Mouse (Mus musculus) hindbrain, embryonic 16.5 days (tissue): ENCODE results near the gene Uvrag. TPM values are rescaled to one million over a fixed set of nuclear protein-coding genes. Genes with fewer than 3 reads are reported as not detected.

Experiments
- ATAC-seq: fragments of 200-750 bp; cut with Nextera tagmentation; 2 replicates; pipeline ENCODE4 v1.8.0; 2017; ENCODE audit warnings: moderate TSS enrichment, moderate library complexity
- H3K27ac ChIP-seq: fragments of 300-500 bp; sonication (generic); 2 replicates; pipeline ENCODE4 v1.5.1; 2014; ENCODE audit warnings: low read depth, mild to moderate bottlenecking, control low read depth, low read length, moderate library complexity
- H3K27me3 ChIP-seq: fragments of 300-500 bp; sonication (generic); replicated peaks from 2 replicates; pipeline ENCODE4 v1.6.1; 2014; ENCODE audit warnings: low read length; ENCODE audit not compliant: control insufficient read depth, insufficient read depth
- H3K36me3 ChIP-seq: fragments of 300-500 bp; sonication (generic); 2 replicates; pipeline ENCODE4 v1.6.1; 2014; ENCODE audit warnings: mild to moderate bottlenecking, low read length, moderate library complexity, mixed read lengths; ENCODE audit not compliant: control insufficient read depth, insufficient read depth
- H3K4me1 ChIP-seq: fragments of 300-500 bp; sonication (generic); 2 replicates; pipeline ENCODE4 v1.6.1; 2014; ENCODE audit warnings: low read depth, low read length; ENCODE audit not compliant: control insufficient read depth, insufficient read depth
- H3K4me2 ChIP-seq: fragments of 300-500 bp; sonication (generic); 2 replicates; pipeline ENCODE4 v1.6.1; 2014; ENCODE audit warnings: mild to moderate bottlenecking, low read length, control low read depth, moderate library complexity
- H3K4me3 ChIP-seq: fragments of 300-500 bp; sonication (generic); 2 replicates; pipeline ENCODE4 v1.5.1; 2014; ENCODE audit warnings: mild to moderate bottlenecking, low read length, control low read depth, moderate library complexity
- H3K9ac ChIP-seq: fragments of 300-500 bp; sonication (generic); 2 replicates; pipeline ENCODE4 v1.6.1; 2014; ENCODE audit warnings: low read depth, mild to moderate bottlenecking, control low read depth, low read length, moderate library complexity
- H3K9me3 ChIP-seq: fragments of 300-500 bp; sonication (generic); 2 replicates; pipeline ENCODE4 v1.6.1; 2014; ENCODE audit warnings: mild to moderate bottlenecking, low read length, moderate library complexity; ENCODE audit not compliant: control insufficient read depth
- WGBS: fragments of 180-500 bp; shearing (Covaris S2); extraction: QIAGEN DNeasy Blood & Tissue Kit; methylation state at CpG from one replicate; pipeline ENCODE4 v1.1.7; 2014; 5-methylcytosine and 5-hydroxymethylcytosine counted together
- polyA plus RNA-seq: library from polyadenylated mRNA; unstranded; fragments of >200 nt; fragmentation: Nextera tagmentation; extraction: Ambion mirVana; gene quantifications from 2 replicates; pipeline ENCODE4 v1.2.1, GENCODE M21; 2015

Uvrag gene
- polyA plus RNA-seq, 1 experiment from 2014 or later = 14.4 TPM

GRCm38 (mm10) chr7:99034909-99035308, 106.0 kb downstream of the Uvrag start:
- H3K9ac ChIP-seq = no peak overlapping the region
- H3K27me3 ChIP-seq = no peaks in the 10 kb centered on the region
- H3K27ac ChIP-seq = no peak overlapping the region
- no peaks in the 10 kb centered on the region for H3K36me3 ChIP-seq
- no peak overlapping the region for H3K4me2 ChIP-seq
- no peak for ATAC-seq
- 92% methylated on average over 2 of the region's 2 CpGs for WGBS
- no peaks in the 10 kb centered on the region for H3K4me1 ChIP-seq
- no peak overlapping the region for H3K4me3 ChIP-seq
- H3K9me3 ChIP-seq = 0 out of 2 replicates have a peak, but pooled peaks cover 3% of the 10 kb centered on the region

- no peak overlapping the region for H3K4me2 ChIP-seq
- H3K36me3 ChIP-seq = no peaks in the 10 kb centered on the region
- no peaks in the 10 kb centered on the region for H3K27me3 ChIP-seq
- 0 out of 2 replicates have a peak, but pooled peaks cover 3% of the 10 kb centered on the region for H3K9me3 ChIP-seq
- no peak overlapping the region for H3K9ac ChIP-seq
- 86% methylated on average over 5 of the region's 5 CpGs for WGBS
- no peak for ATAC-seq
- no peaks in the 10 kb centered on the region for H3K4me1 ChIP-seq
- no peak overlapping the region for H3K27ac ChIP-seq
- no peak overlapping the region for H3K4me3 ChIP-seq
Observed at GRCm38 (mm10) chr7:99033838-99034237, 107.1 kb downstream of the Uvrag start.

- no peak for ATAC-seq
- H3K36me3 ChIP-seq = no peaks in the 10 kb centered on the region
- no peaks in the 10 kb centered on the region for H3K4me1 ChIP-seq
- no peak overlapping the region for H3K4me2 ChIP-seq
- H3K4me3 ChIP-seq = no peak overlapping the region
- H3K9me3 ChIP-seq = 0 out of 2 replicates have a peak, but pooled peaks cover 3% of the 10 kb centered on the region
- no peak overlapping the region for H3K27ac ChIP-seq
- no peak overlapping the region for H3K9ac ChIP-seq
- H3K27me3 ChIP-seq = no peaks in the 10 kb centered on the region
- WGBS = 94% methylated on average over 3 of the region's 3 CpGs
Observed at GRCm38 (mm10) chr7:99033314-99033713, 107.6 kb downstream of the Uvrag start.

- no peaks in the 10 kb centered on the region for H3K4me1 ChIP-seq
- H3K9ac ChIP-seq = no peak overlapping the region
- no peaks in the 10 kb centered on the region for H3K27me3 ChIP-seq
- no peaks in the 10 kb centered on the region for H3K36me3 ChIP-seq
- 0 out of 2 replicates have a peak, but pooled peaks cover 3% of the 10 kb centered on the region for H3K9me3 ChIP-seq
- no peak for ATAC-seq
- 90% methylated on average over 8 of the region's 8 CpGs for WGBS
- H3K4me2 ChIP-seq = no peak overlapping the region
- no peak overlapping the region for H3K27ac ChIP-seq
- no peak overlapping the region for H3K4me3 ChIP-seq
Observed at GRCm38 (mm10) chr7:99032051-99032450, 108.9 kb downstream of the Uvrag start.

GRCm38 (mm10) chr7:99028108-99028507, 112.8 kb downstream of the Uvrag start:
- Histone ChIP-seq H3K4me3 (no peak overlapping the region), H3K4me2 (no peak overlapping the region), H3K4me1 (no peaks in the 10 kb centered on the region), H3K9ac (no peak overlapping the region), H3K36me3 (no peaks in the 10 kb centered on the region), H3K9me3 (0 out of 2 replicates have a peak, but pooled peaks cover 3% of the 10 kb centered on the region), H3K27ac (no peak overlapping the region), H3K27me3 (no peaks in the 10 kb centered on the region)
- 87% methylated on average over 7 of the region's 7 CpGs for WGBS
- no peak for ATAC-seq

- ATAC-seq = no peak
- Histone ChIP-seq H3K27me3 (no peaks in the 10 kb centered on the region), H3K4me2 (no peak overlapping the region), H3K4me1 (no peaks in the 10 kb centered on the region), H3K4me3 (no peak overlapping the region), H3K36me3 (no peaks in the 10 kb centered on the region), H3K27ac (no peak overlapping the region), H3K9me3 (no peaks in the 10 kb centered on the region), H3K9ac (no peak overlapping the region)
- WGBS = 94% methylated on average over 5 of the region's 5 CpGs
Observed at GRCm38 (mm10) chr7:99027185-99027584, 113.8 kb downstream of the Uvrag start.

GRCm38 (mm10) chr7:99025989-99026388, 115.0 kb downstream of the Uvrag start:
- 88% methylated on average over 10 of the region's 10 CpGs for WGBS
- H3K36me3 ChIP-seq = no peaks in the 10 kb centered on the region
- no peak overlapping the region for H3K9ac ChIP-seq
- no peak for ATAC-seq
- no peaks in the 10 kb centered on the region for H3K4me1 ChIP-seq
- H3K4me3 ChIP-seq = no peak overlapping the region
- H3K27ac ChIP-seq = no peak overlapping the region
- no peaks in the 10 kb centered on the region for H3K27me3 ChIP-seq
- no peaks in the 10 kb centered on the region for H3K9me3 ChIP-seq
- H3K4me2 ChIP-seq = no peak overlapping the region

- H3K4me1 ChIP-seq = no peaks in the 10 kb centered on the region
- no peaks in the 10 kb centered on the region for H3K9me3 ChIP-seq
- no peak for ATAC-seq
- no peak overlapping the region for H3K27ac ChIP-seq
- H3K4me2 ChIP-seq = no peak overlapping the region
- WGBS = 92% methylated on average over 7 of the region's 7 CpGs
- H3K9ac ChIP-seq = no peak overlapping the region
- H3K36me3 ChIP-seq = no peaks in the 10 kb centered on the region
- H3K4me3 ChIP-seq = no peak overlapping the region
- no peaks in the 10 kb centered on the region for H3K27me3 ChIP-seq
Observed at GRCm38 (mm10) chr7:99025265-99025664, 115.7 kb downstream of the Uvrag start.

- Histone ChIP-seq H3K36me3 (no peaks in the 10 kb centered on the region), H3K9ac (no peak overlapping the region), H3K4me2 (no peak overlapping the region), H3K4me1 (no peaks in the 10 kb centered on the region), H3K4me3 (no peak overlapping the region), H3K27ac (no peak overlapping the region), H3K9me3 (no peaks in the 10 kb centered on the region), H3K27me3 (no peaks in the 10 kb centered on the region)
- no peak for ATAC-seq
- 89% methylated on average over 6 of the region's 6 CpGs for WGBS
Observed at GRCm38 (mm10) chr7:99024791-99025190, 116.2 kb downstream of the Uvrag start.

- Histone ChIP-seq H3K4me3 (no peak overlapping the region), H3K36me3 (no peaks in the 10 kb centered on the region), H3K9ac (no peak overlapping the region), H3K9me3 (no peaks in the 10 kb centered on the region), H3K27me3 (no peaks in the 10 kb centered on the region), H3K4me1 (no peaks in the 10 kb centered on the region), H3K4me2 (no peak overlapping the region), H3K27ac (no peak overlapping the region)
- 93% methylated on average over 3 of the region's 3 CpGs for WGBS
- ATAC-seq = no peak
Observed at GRCm38 (mm10) chr7:99023931-99024330, 117.0 kb downstream of the Uvrag start.
